Mouse (Mus musculus) liver, embryonic 11.5 days (tissue): ENCODE results near the gene Ugp2. TPM values are rescaled to one million over a fixed set of nuclear protein-coding genes. Genes with fewer than 3 reads are reported as not detected.

Source experiments
- ATAC-seq: fragments of 200-750 bp; cut with Nextera tagmentation; replicated peaks from 2 replicates; pipeline ENCODE4 v1.8.0; 2017; ENCODE audit warnings: moderate number of reproducible peaks, mild to moderate bottlenecking, moderate TSS enrichment, moderate library complexity; ENCODE audit not compliant: low FRiP score
- DNase-seq: peaks from one replicate; pipeline ENCODE4 v3.0.0-alpha.2; 2017; ENCODE audit warnings: low spot score
- H3K27ac ChIP-seq: fragments of 300-500 bp; sonication (generic); 2 replicates; pipeline ENCODE4 v1.5.1; 2014; ENCODE audit warnings: mild to moderate bottlenecking, low read depth, low read length, control low read depth
- H3K27me3 ChIP-seq: fragments of 300-500 bp; sonication (generic); replicated peaks from 2 replicates; pipeline ENCODE4 v1.6.1; 2014; ENCODE audit warnings: low read length, mixed read lengths; ENCODE audit not compliant: control insufficient read depth, insufficient read depth
- H3K36me3 ChIP-seq: fragments of 300-500 bp; sonication (generic); 2 replicates; pipeline ENCODE4 v1.6.1; 2014; ENCODE audit warnings: mild to moderate bottlenecking, low read length, moderate library complexity, mixed read lengths; ENCODE audit not compliant: control insufficient read depth, insufficient read depth
- H3K4me1 ChIP-seq: fragments of 300-500 bp; sonication (generic); replicated peaks from 2 replicates; pipeline ENCODE4 v1.6.1; 2014; ENCODE audit warnings: low read length, mixed read lengths; ENCODE audit not compliant: control insufficient read depth, insufficient read depth
- H3K4me2 ChIP-seq: fragments of 300-500 bp; sonication (generic); 2 replicates; pipeline ENCODE4 v1.6.1; 2014; ENCODE audit warnings: mild to moderate bottlenecking, control low read depth, moderate library complexity
- H3K4me3 ChIP-seq: fragments of 300-500 bp; sonication (generic); 2 replicates; pipeline ENCODE4 v1.5.1; 2014; ENCODE audit warnings: low read depth, low read length, control low read depth
- H3K9ac ChIP-seq: fragments of 300-500 bp; sonication (generic); 2 replicates; pipeline ENCODE4 v1.6.1; 2014; ENCODE audit warnings: low read depth, low read length, control low read depth
- H3K9me3 ChIP-seq: fragments of 300-500 bp; sonication (generic); 2 replicates; pipeline ENCODE4 v1.6.1; 2016; ENCODE audit warnings: low read length, inconsistent platforms, mixed read lengths; ENCODE audit not compliant: control insufficient read depth
- WGBS: fragments of 180-500 bp; shearing (Covaris S2); extraction: QIAGEN DNeasy Blood & Tissue Kit; methylation state at CpG from one replicate; pipeline ENCODE4 v1.1.7; 2014; 5-methylcytosine and 5-hydroxymethylcytosine counted together
- polyA plus RNA-seq: library from polyadenylated mRNA; unstranded; fragments of >200 nt; fragmentation: Nextera tagmentation; extraction: Ambion mirVana; gene quantifications from 2 replicates; pipeline ENCODE4 v1.2.1, GENCODE M21; 2014

Gene Ugp2
- polyA plus RNA-seq, 1 experiment from 2014 or later, result 41.6 TPM

- H3K4me3 ChIP-seq, result no peak overlapping the region
- 69% methylated on average over 2 of the region's 2 CpGs for WGBS
- H3K36me3 ChIP-seq, result no peaks in the 10 kb centered on the region; the same call in 1 of the 2 replicates
- H3K27ac ChIP-seq, result no peak overlapping the region
- peaks cover 9% of the 10 kb centered on the region for H3K4me1 ChIP-seq
- no peak overlapping the region for H3K4me2 ChIP-seq
- H3K9me3 ChIP-seq, result no peaks in the 10 kb centered on the region
- H3K27me3 ChIP-seq, result no peaks in the 10 kb centered on the region
- DNase-seq (no peak), ATAC-seq (no peak)
- H3K9ac ChIP-seq, result no peak overlapping the region
Measured at GRCm38 (mm10) chr11:21348890-21349289, 22.1 kb downstream of the Ugp2 start.

GRCm38 (mm10) chr11:21346020-21346419 is 25.0 kb downstream of the Ugp2 start:
- Histone ChIP-seq H3K4me2 (no peak overlapping the region), H3K4me1 (peaks cover 14% of the 10 kb centered on the region), H3K9me3 (no peaks in the 10 kb centered on the region), H3K36me3 (no peaks in the 10 kb centered on the region; the same call in 1 of the 2 replicates), H3K9ac (no peak overlapping the region), H3K27ac (no peak overlapping the region), H3K4me3 (no peak overlapping the region), H3K27me3 (no peaks in the 10 kb centered on the region)
- DNase-seq, result no peak
- no peak for ATAC-seq
- WGBS, result 70% methylated on average over 3 of the region's 3 CpGs

GRCm38 (mm10) chr11:21343490-21343889 is 27.5 kb downstream of the Ugp2 start:
- Histone ChIP-seq H3K4me3 (no peak overlapping the region), H3K9me3 (no peaks in the 10 kb centered on the region), H3K4me2 (peak overlapping the region; percentile 13; the same call in 1 of the 2 replicates), H3K27me3 (no peaks in the 10 kb centered on the region), H3K27ac (no peak overlapping the region), H3K4me1 (peaks cover 12% of the 10 kb centered on the region), H3K36me3 (no peaks in the 10 kb centered on the region; the same call in 1 of the 2 replicates), H3K9ac (no peak overlapping the region)
- DNase-seq (no peak), ATAC-seq (peak; percentile 66)
- 76% methylated on average over 5 of the region's 5 CpGs for WGBS

GRCm38 (mm10) chr11:21339088-21339487 is 31.9 kb downstream of the Ugp2 start:
- no peak overlapping the region for H3K4me2 ChIP-seq
- no peak for ATAC-seq
- WGBS, result 90% methylated on average over 4 of the region's 4 CpGs

GRCm38 (mm10) chr11:21337855-21338254 is 33.1 kb downstream of the Ugp2 start:
- Histone ChIP-seq H3K4me3 (no peak overlapping the region), H3K27ac (no peak overlapping the region), H3K36me3 (no peaks in the 10 kb centered on the region), H3K4me2 (no peak overlapping the region), H3K4me1 (no peaks in the 10 kb centered on the region), H3K9me3 (no peaks in the 10 kb centered on the region), H3K27me3 (no peaks in the 10 kb centered on the region), H3K9ac (no peak overlapping the region)
- no peak for DNase-seq
- WGBS, result 92% methylated on average over 1 of the region's 1 CpGs
- no peak for ATAC-seq

More at GRCm38 (mm10) chr11:21339088-21339487, 31.9 kb downstream of the Ugp2 start:
- Histone ChIP-seq H3K4me3 (no peak overlapping the region), H3K4me1 (peaks cover 5% of the 10 kb centered on the region; the same call in 1 of the 2 replicates), H3K27me3 (no peaks in the 10 kb centered on the region), H3K27ac (no peak overlapping the region), H3K36me3 (no peaks in the 10 kb centered on the region; the same call in 1 of the 2 replicates), H3K9me3 (no peaks in the 10 kb centered on the region), H3K9ac (no peak overlapping the region)
- no peak for DNase-seq

GRCm38 (mm10) chr11:21332639-21333295 is 38.2 kb downstream of the Ugp2 start:
- Histone ChIP-seq H3K36me3 (peaks cover 3% of the 10 kb centered on the region; the same call in 1 of the 2 replicates), H3K4me2 (no peak overlapping the region), H3K9ac (no peak overlapping the region), H3K4me1 (no peaks in the 10 kb centered on the region), H3K9me3 (no peaks in the 10 kb centered on the region), H3K27me3 (no peaks in the 10 kb centered on the region), H3K4me3 (no peak overlapping the region), H3K27ac (no peak overlapping the region)
- WGBS, result 92% methylated on average over 5 of the region's 5 CpGs
- DNase-seq (no peak), ATAC-seq (no peak)

GRCm38 (mm10) chr11:21328141-21328540 is 42.9 kb downstream of the Ugp2 start:
- Histone ChIP-seq H3K27ac (no peak overlapping the region), H3K9me3 (no peaks in the 10 kb centered on the region), H3K36me3 (peaks cover 6% of the 10 kb centered on the region; the same call in 1 of the 2 replicates), H3K4me3 (no peak overlapping the region), H3K4me1 (no peaks in the 10 kb centered on the region), H3K4me2 (no peak overlapping the region), H3K27me3 (no peaks in the 10 kb centered on the region), H3K9ac (no peak overlapping the region)
- 56% methylated on average over 5 of the region's 5 CpGs for WGBS
- no peak for DNase-seq
- ATAC-seq, result no peak

GRCm38 (mm10) chr11:21327486-21327885 is 43.5 kb downstream of the Ugp2 start:
- ATAC-seq (no peak), DNase-seq (no peak)
- H3K27me3 ChIP-seq, result no peaks in the 10 kb centered on the region
- peaks cover 6% of the 10 kb centered on the region; the same call in 1 of the 2 replicates for H3K36me3 ChIP-seq
- H3K9me3 ChIP-seq, result no peaks in the 10 kb centered on the region
- H3K4me3 ChIP-seq, result no peak overlapping the region
- 90% methylated on average over 5 of the region's 5 CpGs for WGBS
- H3K4me2 ChIP-seq, result no peak overlapping the region
- no peaks in the 10 kb centered on the region for H3K4me1 ChIP-seq
- H3K9ac ChIP-seq, result no peak overlapping the region
- no peak overlapping the region for H3K27ac ChIP-seq

- WGBS, result 68% methylated on average over 2 of the region's 2 CpGs
Measured at GRCm38 (mm10) chr11:21326770-21327169, 44.2 kb downstream of the Ugp2 start.

More at GRCm38 (mm10) chr11:21326770-21327169, 44.2 kb downstream of the Ugp2 start:
- no peak overlapping the region for H3K27ac ChIP-seq
- no peak overlapping the region for H3K4me3 ChIP-seq
- no peaks in the 10 kb centered on the region for H3K27me3 ChIP-seq
- H3K9ac ChIP-seq, result no peak overlapping the region
- DNase-seq, result no peak
- H3K36me3 ChIP-seq, result peaks cover 6% of the 10 kb centered on the region; the same call in 1 of the 2 replicates
- no peak overlapping the region for H3K4me2 ChIP-seq
- no peaks in the 10 kb centered on the region for H3K9me3 ChIP-seq
- no peak for ATAC-seq
- H3K4me1 ChIP-seq, result no peaks in the 10 kb centered on the region
